Mouse (Mus musculus): Measurements from ENCODE around the gene Plau. TPM values are rescaled to one million over a fixed set of nuclear protein-coding genes. Genes with fewer than 3 reads are reported as not detected.

Plau gene
- polyA plus RNA-seq (2015; fragmentation: Illumina TruSeq; extraction: RNeasy Lipid Tissue Mini Kit (QIAGEN cat#74804); ENCODE audit: insufficient read depth, low read depth, low replicate concordance): 10.7 TPM

DNA sequence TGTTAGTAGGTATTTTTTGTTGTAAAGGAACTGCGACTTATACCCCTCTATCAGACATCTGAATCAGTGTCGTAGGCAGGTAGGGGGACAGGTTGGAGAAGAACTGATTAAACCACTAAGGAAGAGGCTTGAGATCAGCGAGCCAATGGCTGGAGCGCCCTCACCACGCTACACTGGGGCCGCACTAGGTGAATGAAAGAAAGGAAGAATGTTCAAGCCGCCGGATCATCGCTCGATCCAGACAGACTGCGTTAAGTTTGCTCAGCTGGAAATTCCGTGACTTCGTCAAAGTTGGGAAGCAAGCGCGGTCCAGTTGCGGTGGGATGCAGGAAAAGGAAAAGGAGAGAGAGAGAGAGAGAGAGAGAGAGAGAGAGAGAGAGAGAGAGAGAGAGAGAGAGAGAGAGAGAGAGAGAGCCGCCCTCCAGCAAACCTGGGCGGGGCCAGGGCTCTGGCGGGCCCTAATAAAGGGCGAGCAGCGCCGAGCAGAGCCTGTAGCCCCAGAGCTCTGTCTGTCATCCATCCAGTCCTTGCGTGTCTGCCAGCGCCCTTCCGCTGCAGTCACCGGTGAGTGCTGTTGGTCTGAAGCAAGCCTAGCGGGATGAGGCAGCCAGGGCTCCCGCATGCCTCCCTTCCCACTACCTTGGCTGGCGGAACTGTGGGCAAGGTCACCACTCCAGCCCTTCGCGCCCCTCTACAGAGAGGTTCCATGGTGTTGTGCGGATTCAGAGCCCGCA is at the start of gene Plau:
Gene Plau, plus strand, starts transcription at position 490 of the 734 bp plus-strand sequence.

DNA sequence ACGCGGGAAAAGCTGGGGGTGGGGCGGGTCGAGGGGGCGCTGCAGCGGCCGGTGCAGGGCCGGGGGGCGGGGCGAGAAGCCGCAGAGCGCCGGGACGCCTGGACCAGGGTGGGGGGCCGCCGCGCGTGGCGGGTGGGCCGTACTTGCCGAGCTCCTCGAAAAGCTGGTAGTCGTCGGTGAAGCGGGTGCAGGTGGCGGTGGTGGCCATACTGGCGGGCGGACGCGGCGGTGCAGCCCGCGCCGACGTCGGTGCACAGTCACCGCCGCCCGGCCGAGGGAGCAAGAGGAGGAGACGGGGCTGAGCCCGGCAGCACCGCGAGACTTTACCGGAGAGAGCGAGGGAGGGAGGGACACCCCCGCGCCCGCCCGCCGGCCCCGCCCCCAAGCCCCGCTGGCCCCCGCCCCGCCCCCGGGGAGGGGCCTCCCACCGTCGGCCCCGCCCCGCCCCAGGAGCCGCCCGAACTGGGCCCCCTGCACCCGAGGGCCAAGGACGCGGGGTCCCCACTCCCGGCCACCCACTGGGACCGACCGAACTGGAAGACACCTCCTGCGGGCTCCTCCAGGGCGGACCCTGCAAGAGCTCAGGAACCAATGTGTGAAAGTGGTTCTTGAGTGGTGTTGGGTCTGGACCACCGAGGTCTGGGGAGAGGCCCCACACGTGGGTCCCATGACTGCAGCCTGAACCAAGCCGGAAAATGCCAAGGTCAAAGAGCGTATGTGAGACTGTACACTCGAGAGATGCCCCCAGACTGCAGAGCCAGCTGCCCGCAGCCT is 42.5 kb upstream of the Plau start, which contains the start of gene Camk2g:
Gene Camk2g, minus strand, starts transcription at position 331 of the 774 bp plus-strand sequence.

Other genes starting within 250 kb of the Plau start
- gene Usp54, start 195.6 kb upstream of the Plau start, polyA plus RNA-seq (2015; fragmentation: Illumina TruSeq; extraction: RNeasy Lipid Tissue Mini Kit (QIAGEN cat#74804); ENCODE audit: insufficient read depth, low read depth, low replicate concordance): 2.5 TPM
- gene Myoz1, start 180.1 kb upstream of the Plau start, polyA plus RNA-seq (2015; fragmentation: Illumina TruSeq; extraction: RNeasy Lipid Tissue Mini Kit (QIAGEN cat#74804); ENCODE audit: insufficient read depth, low read depth, low replicate concordance): not detected
- gene Synpo2l, start 168.3 kb upstream of the Plau start, polyA plus RNA-seq (2015; fragmentation: Illumina TruSeq; extraction: RNeasy Lipid Tissue Mini Kit (QIAGEN cat#74804); ENCODE audit: insufficient read depth, low read depth, low replicate concordance): not detected
- 25.6 TPM for gene Sec24c, start 162.4 kb upstream of the Plau start, polyA plus RNA-seq (2015; fragmentation: Illumina TruSeq; extraction: RNeasy Lipid Tissue Mini Kit (QIAGEN cat#74804); ENCODE audit: insufficient read depth, low read depth, low replicate concordance)
- 2.7 TPM for gene Fut11, start 141.7 kb upstream of the Plau start, polyA plus RNA-seq (2015; fragmentation: Illumina TruSeq; extraction: RNeasy Lipid Tissue Mini Kit (QIAGEN cat#74804); ENCODE audit: insufficient read depth, low read depth, low replicate concordance)
- gene Chchd1, start 133.7 kb upstream of the Plau start, polyA plus RNA-seq (2015; fragmentation: Illumina TruSeq; extraction: RNeasy Lipid Tissue Mini Kit (QIAGEN cat#74804); ENCODE audit: insufficient read depth, low read depth, low replicate concordance): 33.2 TPM
- 30.3 TPM for gene Zswim8, start 129.1 kb upstream of the Plau start, polyA plus RNA-seq (2015; fragmentation: Illumina TruSeq; extraction: RNeasy Lipid Tissue Mini Kit (QIAGEN cat#74804); ENCODE audit: insufficient read depth, low read depth, low replicate concordance)
- 16.2 TPM for gene Ndst2, start 102.1 kb upstream of the Plau start, polyA plus RNA-seq (2015; fragmentation: Illumina TruSeq; extraction: RNeasy Lipid Tissue Mini Kit (QIAGEN cat#74804); ENCODE audit: insufficient read depth, low read depth, low replicate concordance)
- gene Camk2g, start 42.6 kb upstream of the Plau start, polyA plus RNA-seq (2015; fragmentation: Illumina TruSeq; extraction: RNeasy Lipid Tissue Mini Kit (QIAGEN cat#74804); ENCODE audit: insufficient read depth, low read depth, low replicate concordance): 6.3 TPM
- gene Vcl, start 92.7 kb downstream of the Plau start, polyA plus RNA-seq (2015; fragmentation: Illumina TruSeq; extraction: RNeasy Lipid Tissue Mini Kit (QIAGEN cat#74804); ENCODE audit: insufficient read depth, low read depth, low replicate concordance): 8.3 TPM
- gene Ap3m1, start 215.8 kb downstream of the Plau start, polyA plus RNA-seq (2015; fragmentation: Illumina TruSeq; extraction: RNeasy Lipid Tissue Mini Kit (QIAGEN cat#74804); ENCODE audit: insufficient read depth, low read depth, low replicate concordance): 7.8 TPM
- 41.7 TPM for gene Adk, start 215.9 kb downstream of the Plau start, polyA plus RNA-seq (2015; fragmentation: Illumina TruSeq; extraction: RNeasy Lipid Tissue Mini Kit (QIAGEN cat#74804); ENCODE audit: insufficient read depth, low read depth, low replicate concordance)